Mouse (Mus musculus): ENCODE measurements at regions not wholly inside any gene's neighbourhood (a gene's known extent, or its start where the extent isn't known, plus 50 kb on each side); places are given as distances from the start of the nearest gene placed in this dataset.

GRCm38 (mm10) chr9:61563017-61563416 lies 190.9 kb downstream of the Tle3 start:
- no peak for DNase-seq (ENCODE audit: low spot score)

- no peak for DNase-seq (ENCODE audit: low spot score)
These were observed 189.4 kb downstream of the Tle3 start for GRCm38 (mm10) chr9:61561551-61561950.

DNA sequence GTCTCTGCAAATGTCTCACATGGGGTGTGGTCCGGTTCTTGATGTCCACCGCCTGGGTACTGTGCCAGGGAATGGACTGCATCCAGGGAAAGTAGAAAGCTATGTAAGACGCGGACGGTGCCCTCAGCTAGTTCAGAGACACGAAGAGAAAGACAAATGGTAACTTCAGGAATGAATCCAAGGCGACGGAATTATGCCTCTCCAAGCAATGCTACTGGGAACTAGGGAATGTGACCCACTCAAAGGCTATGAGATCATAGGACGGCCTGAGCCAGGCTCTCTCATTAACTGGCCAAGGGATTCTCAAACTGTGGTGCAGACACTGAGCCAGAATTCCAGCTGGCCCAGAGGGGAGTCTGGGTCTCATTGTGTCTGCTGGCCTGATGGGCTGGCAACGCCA lies 186.5 kb downstream of the Tle3 start:
- DNase-seq (ENCODE audit: low spot score), result no peak

DNA sequence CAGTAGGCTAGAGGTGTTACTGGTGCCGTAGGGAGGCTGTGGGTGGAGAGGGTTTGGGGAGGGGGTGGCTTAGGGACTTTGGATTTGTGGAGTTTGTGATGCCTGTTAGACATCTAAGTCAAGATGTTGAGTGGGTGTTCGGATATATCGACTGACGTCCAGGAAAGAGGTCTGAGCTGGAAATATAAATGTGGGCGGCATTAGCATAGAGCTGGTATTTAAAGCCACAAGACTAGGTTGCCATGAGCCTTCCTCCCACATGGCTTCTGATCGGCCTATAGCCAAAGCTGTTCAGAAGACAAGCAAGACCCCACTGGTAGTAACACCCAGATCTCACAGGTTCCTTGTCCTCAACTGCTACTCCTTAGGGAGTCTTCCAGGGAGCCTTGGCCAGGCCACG lies 184.9 kb downstream of the Tle3 start:
- DNase-seq (ENCODE audit: low spot score), result no peak

GRCm38 (mm10) chr9:61555173-61555572 lies 183.0 kb downstream of the Tle3 start:
- no peak for DNase-seq (ENCODE audit: low spot score)

- no peak for DNase-seq (ENCODE audit: low spot score)
These were observed 182.4 kb downstream of the Tle3 start for GRCm38 (mm10) chr9:61554611-61555010.

DNA sequence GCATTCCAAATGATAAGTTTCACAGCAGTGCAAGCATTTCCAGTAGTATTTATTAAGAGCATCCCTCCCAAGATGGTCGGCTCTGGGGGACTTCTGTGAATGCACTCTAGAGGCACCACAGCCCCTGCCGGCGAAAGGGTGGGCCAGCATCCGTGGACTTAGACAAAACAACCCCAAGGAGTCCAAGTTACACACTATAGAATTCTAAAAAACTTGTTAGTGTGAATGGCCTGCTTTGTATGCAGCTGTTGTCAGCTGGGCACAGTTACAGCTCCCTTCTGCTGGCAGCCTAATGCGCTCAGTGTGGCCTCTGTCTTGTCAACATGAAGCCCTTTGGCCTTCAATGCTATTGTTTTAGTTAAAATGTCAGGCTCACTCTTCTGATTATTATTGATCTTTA lies 181.5 kb downstream of the Tle3 start:
- DNase-seq (ENCODE audit: low spot score), result no peak

DNA sequence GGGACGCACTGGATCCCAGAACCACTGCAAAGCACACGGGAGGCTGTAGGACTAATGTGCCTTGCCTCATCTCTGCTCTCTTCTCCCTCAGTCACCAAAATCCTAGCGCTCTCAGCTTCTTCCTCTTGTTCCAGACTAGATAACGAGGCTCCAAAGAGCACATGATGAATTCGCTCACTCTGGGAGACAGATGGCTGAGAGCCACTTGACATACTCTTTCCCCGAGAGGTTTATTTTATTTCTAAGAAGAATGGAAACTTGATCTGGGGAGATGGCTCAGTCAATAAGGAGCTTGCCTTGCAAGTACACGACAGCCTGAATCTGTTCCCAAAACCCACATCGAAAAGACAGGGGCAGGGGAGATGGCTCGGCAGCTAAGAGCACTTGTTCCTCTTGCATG lies 179.2 kb downstream of the Tle3 start:
- no peak for DNase-seq (ENCODE audit: low spot score)

- DNase-seq (ENCODE audit: low spot score), result no peak
These were observed 178.2 kb downstream of the Tle3 start for GRCm38 (mm10) chr9:61550326-61550725.

GRCm38 (mm10) chr9:61549692-61550241 lies 177.6 kb downstream of the Tle3 start:
- DNase-seq (ENCODE audit: low spot score), result no peak

DNA sequence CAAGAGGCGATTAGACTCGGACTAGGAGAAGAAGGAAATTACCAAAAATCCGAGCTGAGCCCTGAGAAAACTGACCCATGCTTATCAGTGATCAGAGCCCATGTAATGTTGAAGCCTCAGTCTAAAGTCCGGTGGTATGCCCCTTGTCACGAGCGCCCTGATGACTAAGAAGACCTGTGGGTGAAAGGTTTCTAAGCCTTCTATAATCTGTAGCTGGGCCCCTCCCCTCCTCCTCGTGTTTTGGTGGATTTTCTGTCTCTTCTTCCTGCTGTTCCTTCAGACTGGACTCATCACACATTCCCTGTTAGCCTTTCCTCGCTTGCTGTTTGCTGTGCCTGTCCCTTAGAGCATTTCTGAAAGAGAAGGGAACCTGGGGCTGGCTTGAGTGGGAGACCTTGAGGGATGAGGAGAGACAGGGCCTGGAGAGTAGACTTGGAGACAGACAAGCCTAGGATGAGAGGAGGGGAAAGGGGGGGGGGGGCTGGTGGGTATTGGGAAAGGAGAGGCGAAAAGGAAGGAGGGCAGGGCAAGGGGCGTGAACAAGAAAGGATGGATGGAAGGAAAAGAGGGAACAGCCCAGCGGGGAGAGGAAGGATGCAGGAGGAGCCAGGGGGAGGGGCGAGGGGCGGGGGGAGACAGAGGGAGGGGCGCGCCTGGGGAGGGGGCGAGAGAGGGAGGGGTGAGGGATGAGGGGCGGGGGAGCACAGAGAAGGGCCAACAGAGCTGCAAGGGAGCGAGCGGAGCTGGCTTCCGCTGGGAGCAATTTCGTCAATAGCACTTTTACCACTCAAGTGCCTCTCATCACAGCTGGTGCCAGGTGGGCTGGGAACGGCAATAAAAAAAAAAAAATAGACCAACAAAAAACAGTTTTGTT lies 165.4 kb downstream of the Tle3 start:
- DNase-seq (ENCODE audit: low spot score), result no peak

- no peak for DNase-seq (ENCODE audit: low spot score)
These were observed 161.1 kb downstream of the Tle3 start for GRCm38 (mm10) chr9:61533237-61533636.

GRCm38 (mm10) chr9:61530263-61531045 lies 158.3 kb downstream of the Tle3 start:
- DNase-seq (ENCODE audit: low spot score), result no peak

- DNase-seq (ENCODE audit: low spot score), result no peak
These were observed 156.2 kb downstream of the Tle3 start for GRCm38 (mm10) chr9:61528286-61528865.

DNA sequence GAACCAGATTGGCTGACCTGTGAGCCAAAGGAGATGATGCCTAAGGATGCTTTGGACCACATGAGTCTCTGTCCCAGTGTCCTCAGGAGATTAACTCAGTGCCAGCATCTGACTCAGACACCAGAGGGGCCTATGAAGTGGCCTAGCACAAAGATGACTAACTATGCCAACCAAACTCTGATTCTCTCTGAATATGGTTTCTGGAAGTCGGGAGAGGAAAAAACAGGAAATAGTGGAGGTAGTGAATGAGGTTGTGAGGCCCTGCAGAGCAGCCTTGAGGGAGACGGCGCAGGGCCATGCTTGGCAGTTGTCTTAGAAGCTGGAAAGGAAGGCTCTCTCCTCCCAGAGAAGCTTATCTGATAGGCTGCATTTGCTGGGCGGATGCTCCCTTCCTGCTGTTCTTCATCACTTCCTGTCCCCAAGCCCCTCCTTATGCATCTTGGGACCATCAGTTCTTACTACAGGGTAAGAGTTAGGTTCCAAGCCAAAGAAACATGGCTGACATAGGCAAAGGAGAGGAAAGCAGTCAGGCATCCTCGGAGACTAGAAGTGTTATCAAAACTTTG lies 155.4 kb downstream of the Tle3 start:
- DNase-seq (ENCODE audit: low spot score), result no peak

GRCm38 (mm10) chr9:61520136-61520535 lies 148.0 kb downstream of the Tle3 start:
- no peak for DNase-seq (ENCODE audit: low spot score)

GRCm38 (mm10) chr9:61517906-61518305 lies 145.7 kb downstream of the Tle3 start:
- DNase-seq (ENCODE audit: low spot score), result no peak

DNA sequence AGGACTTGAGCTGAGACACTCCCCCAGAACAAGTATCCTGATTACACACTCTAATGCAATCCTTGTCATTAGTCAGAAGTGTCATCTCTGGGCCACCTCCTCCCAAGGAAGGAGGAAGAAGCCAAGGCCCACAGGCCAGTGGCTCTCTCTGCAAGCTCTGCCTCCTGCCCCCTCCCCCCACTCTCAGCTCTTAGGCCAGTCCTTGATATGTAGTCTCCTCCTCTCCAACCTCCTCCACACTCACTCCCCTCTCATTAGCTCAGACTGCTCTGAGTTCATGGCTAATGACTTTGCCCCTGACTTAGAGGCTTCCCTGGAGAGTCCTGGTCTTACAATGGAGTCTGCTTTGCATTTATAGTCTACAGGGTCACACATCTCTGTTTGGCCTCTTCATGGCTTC lies 139.3 kb downstream of the Tle3 start:
- no peak for DNase-seq (ENCODE audit: low spot score)

- DNase-seq (ENCODE audit: low spot score), result no peak
These were observed 138.2 kb downstream of the Tle3 start for GRCm38 (mm10) chr9:61510217-61510893.

DNA sequence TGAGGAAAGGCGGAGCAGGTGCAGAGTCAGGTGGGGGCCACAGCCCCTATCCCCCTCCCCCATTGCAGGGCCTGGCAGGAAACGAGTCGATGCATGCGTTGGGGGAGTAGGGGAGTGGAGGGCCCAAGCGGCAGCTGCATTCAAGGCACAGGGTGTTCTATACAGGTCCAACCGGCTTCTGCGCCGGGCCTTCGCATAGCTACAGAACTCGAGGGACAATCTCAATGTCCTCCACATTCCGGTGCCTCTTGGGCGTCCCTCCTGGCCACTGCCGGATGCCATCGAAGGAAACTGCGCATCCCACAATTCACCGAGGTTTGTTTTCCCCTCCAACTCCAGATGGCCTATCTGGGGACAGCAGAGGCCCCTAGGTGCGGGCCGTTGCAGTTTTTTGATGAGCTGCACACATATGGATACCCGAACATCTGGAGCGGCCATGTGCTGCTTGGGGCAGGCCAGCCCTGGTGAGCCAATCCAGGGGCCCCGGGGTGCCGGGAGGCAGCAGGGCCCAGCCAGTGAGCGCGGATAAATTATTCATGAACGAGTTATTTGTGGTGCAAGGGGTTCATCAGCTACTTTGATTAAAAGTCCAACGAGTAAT lies 137.5 kb downstream of the Tle3 start:
- DNase-seq (ENCODE audit: low spot score), result no peak

GRCm38 (mm10) chr9:61509091-61509490 lies 136.9 kb downstream of the Tle3 start:
- DNase-seq (ENCODE audit: low spot score), result no peak
